Mouse (Mus musculus) brain, embryonic 14.5 days (tissue): ENCODE data around the gene S100a6.
A peak's percentile ranks its signal among the peaks of the same experiment; 100 is the strongest.

Experiments
- CTCF ChIP-seq: fragments of 200-500 bp; IDR thresholded peaks from 2 replicates; pipeline ENCODE4 v1.5.1; 2012; ENCODE audit warnings: inconsistent platforms, mild to moderate bottlenecking, moderate library complexity, borderline replicate concordance; ENCODE audit not compliant: insufficient read depth, insufficient read length; ENCODE audit errors: extremely low read depth
- POLR2A ChIP-seq: fragments of 200-500 bp; IDR thresholded peaks from 2 replicates; pipeline ENCODE4 v1.6.1; 2012; ENCODE audit warnings: mild to moderate bottlenecking, inconsistent platforms, borderline replicate concordance; ENCODE audit not compliant: poor library complexity, insufficient read depth, insufficient read length, severe bottlenecking; ENCODE audit errors: extremely low read depth

DNA sequence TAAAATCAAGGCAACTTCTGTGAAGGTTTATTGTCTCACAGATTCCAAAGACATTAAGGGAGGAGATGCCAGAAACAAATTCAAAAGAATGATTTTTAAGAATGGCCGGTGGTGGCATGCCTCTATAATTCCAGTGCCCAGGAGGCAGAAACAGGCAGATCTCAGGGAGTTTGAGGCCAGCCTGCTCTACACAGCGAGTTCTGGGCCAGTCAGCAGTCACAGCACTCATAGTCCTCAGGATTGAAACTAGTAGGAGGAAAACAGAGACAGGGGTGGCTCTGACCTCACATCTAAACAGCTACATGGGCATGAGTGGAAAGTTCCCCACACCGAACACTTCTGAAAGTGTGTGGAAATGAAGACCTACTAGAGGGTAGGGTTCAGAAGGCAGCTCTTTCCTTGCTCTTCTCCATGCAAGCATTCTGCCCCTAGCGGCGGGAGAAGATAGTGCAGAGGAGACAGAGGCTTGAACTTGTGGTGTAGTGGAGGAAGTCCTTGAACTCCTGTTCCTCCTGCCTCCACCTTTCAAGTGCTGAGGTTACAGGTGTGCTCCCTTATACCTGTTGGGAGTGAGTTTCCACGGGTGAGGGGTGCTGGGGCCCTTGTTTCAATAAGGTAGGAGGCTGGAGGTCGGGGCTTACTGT lies 27.0 kb downstream of the S100a6 start:
- peak; percentile 67 for TF ChIP-seq CTCF
- no peak for TF ChIP-seq POLR2A
